Mouse (Mus musculus) inflammation-experienced regulatory T-cells (primary cell): ENCODE results near the gene Ltbp3. TPM values are rescaled to one million over a fixed set of nuclear protein-coding genes. Genes with fewer than 3 reads are reported as not detected.

Experiments
- polyA plus RNA-seq, 2 experiments: library from polyadenylated mRNA; unstranded; fragments of 100-300 nt; shearing (Covaris generic); gene quantifications; one replicate each; pipeline ENCODE4 v1.2.1; 2017

The Ltbp3 gene
- under 1 TPM; 0.40 to 0.59 TPM for polyA plus RNA-seq

DNA sequence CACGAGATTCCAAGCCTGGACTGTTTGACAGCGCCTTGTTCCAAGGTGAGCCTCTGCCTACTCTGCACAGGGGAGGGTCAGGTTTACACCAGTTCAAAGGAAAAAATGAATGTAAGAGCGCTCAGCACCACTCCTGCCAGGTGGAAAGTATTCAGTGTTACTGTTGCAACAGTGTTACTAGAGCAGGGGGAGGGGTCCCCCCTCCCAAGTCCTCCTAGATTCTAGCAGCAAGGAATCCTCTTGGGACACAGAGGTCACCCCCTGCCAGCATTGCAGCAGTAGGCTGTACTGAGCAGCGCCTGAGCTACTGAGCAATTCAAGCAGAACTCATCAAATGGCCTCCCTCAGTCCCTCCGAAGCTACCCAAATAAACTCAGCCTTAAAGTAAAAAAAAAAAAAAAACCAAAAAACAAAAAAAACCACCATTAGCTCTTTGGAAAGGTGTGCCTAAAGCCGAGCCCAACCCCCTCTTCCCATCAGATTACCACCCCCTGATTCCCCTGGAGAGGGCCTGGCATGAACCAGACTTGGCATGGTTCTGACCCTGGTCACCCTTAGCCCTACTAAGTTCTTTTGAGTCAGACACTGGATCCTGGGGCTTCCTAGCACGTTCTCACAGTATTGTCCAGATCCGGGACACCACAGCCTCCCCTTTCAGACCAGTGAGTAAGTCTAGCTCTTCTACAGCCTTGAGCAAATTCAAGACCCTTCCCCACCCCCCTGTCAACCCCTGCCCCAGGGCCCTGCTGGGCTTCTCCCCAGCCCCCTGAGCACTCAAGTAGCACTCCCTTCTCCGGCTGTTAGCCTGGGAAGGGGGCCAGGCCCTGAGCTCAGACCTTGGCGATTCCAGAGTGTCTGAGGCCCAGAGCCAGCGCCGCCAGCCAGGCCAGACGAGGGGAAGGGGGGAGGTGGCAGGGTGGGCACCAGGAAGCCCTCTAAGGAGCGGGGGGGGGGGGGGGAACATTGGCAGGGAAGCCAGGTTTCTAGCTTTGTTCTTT is at the start of gene Ltbp3:
Ltbp3 (plus strand) TSS at position 585 of the 998 bp plus-strand sequence.

DNA sequence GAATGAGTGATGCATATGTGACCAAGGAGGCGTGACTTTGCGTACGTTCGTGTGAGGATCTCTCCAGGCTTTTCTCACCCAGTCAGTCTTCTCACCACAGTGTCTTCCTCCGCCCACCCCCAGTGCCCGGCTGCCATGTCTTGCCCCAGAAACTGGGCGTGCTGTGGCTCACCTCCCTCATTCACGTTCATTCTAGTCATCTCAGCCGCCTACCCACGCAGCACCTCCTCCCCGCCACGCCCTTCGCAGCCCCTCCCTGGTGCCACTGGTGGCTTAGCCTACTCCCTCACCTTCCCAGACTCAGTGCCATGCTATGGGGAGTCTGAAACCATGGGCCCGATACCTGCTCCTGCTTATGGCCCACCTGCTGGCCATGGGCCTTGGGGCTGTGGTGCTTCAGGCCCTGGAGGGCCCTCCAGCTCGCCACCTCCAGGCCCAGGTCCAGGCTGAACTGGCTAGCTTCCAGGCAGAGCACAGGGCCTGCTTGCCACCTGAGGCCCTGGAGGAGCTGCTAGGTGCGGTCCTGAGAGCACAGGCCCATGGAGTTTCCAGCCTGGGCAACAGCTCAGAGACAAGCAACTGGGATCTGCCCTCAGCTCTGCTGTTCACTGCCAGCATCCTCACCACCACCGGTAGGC is 36.4 kb upstream of the Ltbp3 start, which contains the start of gene Kcnk7:
Kcnk7 (plus strand) TSS at position 205 of the 638 bp plus-strand sequence.

DNA sequence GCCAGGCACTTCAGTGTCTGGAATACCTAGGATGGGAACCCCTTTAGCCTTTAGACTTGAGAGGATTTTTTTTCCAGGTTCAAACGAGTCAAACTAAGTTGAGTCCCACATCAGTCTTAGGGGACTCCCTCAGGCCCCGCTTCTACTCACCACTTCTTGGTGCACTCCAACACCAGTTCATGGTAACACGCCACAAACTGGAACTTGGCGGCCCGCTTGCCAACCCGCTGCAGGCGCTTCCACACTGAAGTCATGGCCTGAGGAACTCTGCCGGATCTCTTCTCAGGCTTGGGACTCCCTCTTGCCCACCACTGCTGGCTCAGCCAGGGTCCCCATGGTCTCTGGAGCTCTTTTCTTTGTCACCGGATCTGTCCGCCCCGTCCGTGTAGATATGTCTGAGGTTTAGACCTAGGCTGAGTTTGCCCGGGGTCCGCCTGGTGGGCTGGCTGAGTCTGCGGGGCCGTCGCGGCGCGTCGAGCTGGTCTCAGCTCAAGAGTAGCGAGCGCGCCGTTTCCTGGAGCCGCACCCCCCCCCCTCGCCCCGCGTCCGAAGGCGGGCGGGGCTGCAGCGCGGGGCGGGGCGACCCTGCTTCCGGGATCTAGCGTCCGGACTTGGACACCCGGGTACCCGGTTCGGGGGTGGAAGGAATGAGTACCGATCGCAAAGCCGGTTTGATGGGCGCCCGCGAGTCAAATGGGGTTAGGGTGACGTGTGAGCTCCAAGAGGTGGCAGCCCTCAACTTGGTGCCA is 14.8 kb upstream of the Ltbp3 start, which contains the start of gene Ehbp1l1:
Ehbp1l1 (minus strand) TSS at position 551 of the 749 bp plus-strand sequence.

DNA sequence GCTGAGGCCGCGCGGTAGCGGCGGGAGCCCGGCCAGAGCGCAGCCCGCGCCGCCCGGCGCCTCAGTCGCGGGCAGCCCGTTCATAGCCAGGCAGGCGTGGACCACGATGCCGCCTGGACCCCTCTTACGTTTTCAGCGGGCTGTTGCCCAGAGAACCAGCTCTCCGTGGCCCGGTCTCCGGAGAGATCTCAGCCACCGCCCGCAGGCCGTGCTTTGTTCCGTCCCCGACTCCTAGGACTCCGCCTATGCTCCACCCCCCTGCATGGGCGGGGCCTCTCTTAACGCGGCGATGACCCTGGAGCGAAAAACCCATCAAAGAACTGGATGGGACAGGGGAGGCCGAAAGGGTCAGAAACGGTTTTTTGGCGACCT is 11.3 kb upstream of the Ltbp3 start, which contains the start of gene Fam89b:
Fam89b (minus strand) TSS at position 210 of the 372 bp plus-strand sequence.

DNA sequence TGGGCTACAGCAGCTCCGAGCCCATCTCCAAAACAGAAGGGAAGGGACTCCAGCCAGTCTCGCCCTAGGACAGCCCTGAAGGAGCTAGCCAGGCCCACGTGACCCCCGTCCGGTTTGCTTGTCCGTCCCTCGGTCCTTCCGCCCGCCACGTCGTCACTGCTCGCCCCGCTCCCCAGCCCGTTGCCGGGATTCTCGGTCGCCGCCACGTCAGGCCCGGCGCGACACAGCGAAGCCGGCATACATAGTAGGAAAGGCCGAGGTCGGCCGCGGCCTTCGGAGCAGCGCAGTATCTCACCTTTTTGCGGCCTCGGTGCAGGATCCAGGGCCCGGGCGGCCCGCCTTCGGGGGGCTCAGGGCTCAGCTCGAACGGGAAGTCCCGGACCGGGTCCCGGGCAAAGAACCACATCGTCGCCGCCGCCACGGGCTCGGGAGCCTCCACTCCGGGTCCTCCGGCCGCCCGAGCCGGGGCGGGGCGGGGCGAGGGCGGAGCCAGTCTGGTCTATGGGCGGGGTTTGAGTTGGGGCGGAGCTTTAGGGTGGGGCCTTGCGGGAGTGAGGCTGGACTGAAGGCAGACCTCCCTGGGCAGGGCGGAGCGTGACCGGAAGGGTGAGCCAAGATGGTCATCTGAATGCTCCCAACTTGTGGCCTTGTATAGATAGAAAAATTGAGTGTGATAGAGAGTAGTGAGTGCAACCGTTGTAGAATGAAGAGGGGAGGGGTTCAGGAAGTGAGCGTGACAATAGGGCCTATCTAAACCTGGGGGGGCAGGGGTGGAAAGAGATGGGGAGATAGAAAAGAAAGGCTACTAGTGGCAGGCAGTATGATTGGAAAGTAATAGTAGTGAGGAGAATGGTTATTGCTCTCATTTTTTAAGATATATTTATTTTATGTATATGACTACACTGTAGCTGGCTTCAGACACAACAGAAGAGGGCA is 30.5 kb downstream of the Ltbp3 start, which contains the start of gene Scyl1:
Scyl1 (minus strand) TSS at position 495 of the 936 bp plus-strand sequence.

Other genes with a start within 250 kb of the Ltbp3 start
- under 1 TPM; 0.25 to 0.28 TPM for gene 1700020D05Rik, start 237.1 kb upstream of the Ltbp3 start, polyA plus RNA-seq
- gene Snx32, start 230.4 kb upstream of the Ltbp3 start, polyA plus RNA-seq, result 10 to 100 TPM; 17.2 to 20.0 TPM
- gene Ovol1, start 180.3 kb upstream of the Ltbp3 start, polyA plus RNA-seq, result 1 to 10 TPM in 1 of 2 experiments, under 1 TPM in 1; 0.20 to 4.2 TPM
- 10 to 100 TPM; 16.0 to 19.1 TPM for gene Ap5b1, start 172.9 kb upstream of the Ltbp3 start, polyA plus RNA-seq
- 100 to 1,000 TPM; 142 to 162 TPM for gene Rnaseh2c, start 139.0 kb upstream of the Ltbp3 start, polyA plus RNA-seq
- gene Kat5, start 130.7 kb upstream of the Ltbp3 start, polyA plus RNA-seq, result 10 to 100 TPM; 45.4 to 62.9 TPM
- gene Rela, start 103.4 kb upstream of the Ltbp3 start, polyA plus RNA-seq, result 100 to 1,000 TPM; 169 to 173 TPM
- 100 to 1,000 TPM; 213 to 259 TPM for gene Sipa1, start 77.2 kb upstream of the Ltbp3 start, polyA plus RNA-seq
- 10 to 100 TPM; 65.0 to 66.0 TPM for gene Map3k11, start 52.2 kb upstream of the Ltbp3 start, polyA plus RNA-seq
- gene Pcnx3, start 52.0 kb upstream of the Ltbp3 start, polyA plus RNA-seq, result 10 to 100 TPM; 44.8 to 55.5 TPM
- 1 to 10 TPM; 1.9 to 6.6 TPM for gene Kcnk7, start 36.5 kb upstream of the Ltbp3 start, polyA plus RNA-seq
- gene Ehbp1l1, start 14.6 kb upstream of the Ltbp3 start, polyA plus RNA-seq, result 10 to 100 TPM; 45.5 to 55.4 TPM
- 100 to 1,000 TPM in 1 of 2 experiments, 10 to 100 TPM in 1; 97.2 to 103 TPM for gene Fam89b, start 11.3 kb upstream of the Ltbp3 start, polyA plus RNA-seq
- 10 to 100 TPM; 73.9 to 91.5 TPM for gene Scyl1, start 30.5 kb downstream of the Ltbp3 start, polyA plus RNA-seq
- gene Frmd8, start 134.4 kb downstream of the Ltbp3 start, polyA plus RNA-seq, result 100 to 1,000 TPM; 223 to 264 TPM
- 10 to 100 TPM; 38.8 to 42.3 TPM for gene Slc25a45, start 136.9 kb downstream of the Ltbp3 start, polyA plus RNA-seq
- 1 to 10 TPM in 1 of 2 experiments, under 1 TPM in 1; 0.66 to 1.5 TPM for gene Tigd3, start 153.2 kb downstream of the Ltbp3 start, polyA plus RNA-seq
- gene Dpf2, start 172.1 kb downstream of the Ltbp3 start, polyA plus RNA-seq, result 100 to 1,000 TPM; 161 to 208 TPM
- gene Cdc42ep2, start 183.9 kb downstream of the Ltbp3 start, polyA plus RNA-seq, result 1 to 10 TPM in 1 of 2 experiments, under 1 TPM in 1; 0.46 to 1.6 TPM
- 10 to 100 TPM; 37.4 to 48.6 TPM for gene Pola2, start 223.3 kb downstream of the Ltbp3 start, polyA plus RNA-seq
- under 1 TPM in 1 of 2 experiments, not detected in 1; 0.89 TPM for gene Slc22a20, start 245.2 kb downstream of the Ltbp3 start, polyA plus RNA-seq